Mouse (Mus musculus): Measurements from ENCODE around the gene Cyp11a1. TPM values are rescaled to one million over a fixed set of nuclear protein-coding genes. Genes with fewer than 3 reads are reported as not detected.
A peak's percentile ranks its signal among the peaks of the same experiment; 100 is the strongest.

The Cyp11a1 gene
- total RNA-seq, 2 experiments from 2014 or later, result 0.10 TPM; not detected in 1

DNA sequence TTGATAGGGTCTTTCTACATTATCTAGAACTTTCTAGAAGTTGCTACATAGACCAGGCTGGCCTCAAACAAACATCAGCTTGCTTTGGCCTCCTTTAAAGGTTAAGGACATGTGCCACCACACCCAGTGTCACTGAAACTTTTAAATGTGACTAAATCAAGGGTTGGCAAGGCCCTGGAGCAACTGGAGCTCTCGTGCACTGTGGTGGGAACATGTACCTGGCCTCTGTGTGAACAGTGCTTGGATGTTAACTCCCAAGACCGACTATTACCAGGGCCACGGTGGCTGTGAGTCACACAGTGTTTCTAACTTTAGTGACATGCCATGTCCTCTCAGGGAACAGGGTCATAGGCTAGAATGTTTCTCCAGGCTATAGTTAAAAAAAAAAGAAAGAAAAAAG is 10.8 kb downstream of the Cyp11a1 start:
- no peak for DNase-seq
- no peak for TF ChIP-seq CTCF (IDR thresholded peaks at IDR 0.05)
- no peak overlapping the region for H3K27ac ChIP-seq
- intact Hi-C loops (cut with DNase I), result no loop called here
- H3K4me3 ChIP-seq, result no peak overlapping the region

DNA sequence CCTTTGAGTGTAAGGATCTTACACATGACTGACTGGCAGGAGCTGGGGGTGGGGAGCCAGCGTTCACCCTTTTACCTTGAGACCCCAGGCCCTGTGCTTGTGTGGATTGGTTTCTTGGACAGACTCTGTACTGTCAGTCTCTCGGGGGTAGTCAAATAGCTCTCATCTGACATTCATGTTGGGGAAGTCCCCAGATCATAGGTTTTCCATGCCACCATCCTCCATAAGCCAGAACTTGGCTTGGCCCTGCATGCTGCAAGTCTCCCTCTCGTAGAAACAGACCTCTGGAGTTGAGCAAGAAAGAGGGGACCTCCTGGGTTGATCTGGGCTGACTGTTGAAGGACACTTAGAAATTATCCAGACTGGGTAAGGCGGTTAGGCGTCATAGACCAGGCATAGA is 12.2 kb downstream of the Cyp11a1 start:
- H3K4me3 ChIP-seq, result no peak overlapping the region
- no peak for DNase-seq
- intact Hi-C loops (cut with DNase I), result no loop called here
- H3K27ac ChIP-seq, result no peak overlapping the region
- no peak for TF ChIP-seq CTCF (IDR thresholded peaks at IDR 0.05)

DNA sequence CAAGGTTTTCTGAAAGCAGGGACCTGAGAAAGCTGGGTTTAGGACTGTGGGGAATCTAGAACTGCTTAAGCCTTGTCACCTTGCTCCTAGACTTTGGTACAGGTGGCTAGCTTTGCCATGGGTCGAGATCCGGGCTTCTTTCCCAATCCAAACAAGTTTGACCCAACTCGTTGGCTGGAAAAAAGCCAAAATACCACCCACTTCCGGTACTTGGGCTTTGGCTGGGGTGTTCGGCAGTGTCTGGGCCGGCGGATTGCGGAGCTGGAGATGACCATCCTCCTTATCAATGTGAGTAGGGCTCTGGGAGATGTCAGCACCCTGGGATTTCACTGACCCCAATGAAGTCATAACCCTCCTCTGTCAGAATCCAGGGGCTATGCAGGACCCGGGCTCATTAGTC is 19.8 kb downstream of the Cyp11a1 start:
- Histone ChIP-seq H3K4me3 (no peak overlapping the region), H3K27ac (no peak overlapping the region)
- intact Hi-C loops (cut with DNase I), result no loop called here
- no peak for TF ChIP-seq CTCF (IDR thresholded peaks at IDR 0.05)
- DNase-seq, result no peak

DNA sequence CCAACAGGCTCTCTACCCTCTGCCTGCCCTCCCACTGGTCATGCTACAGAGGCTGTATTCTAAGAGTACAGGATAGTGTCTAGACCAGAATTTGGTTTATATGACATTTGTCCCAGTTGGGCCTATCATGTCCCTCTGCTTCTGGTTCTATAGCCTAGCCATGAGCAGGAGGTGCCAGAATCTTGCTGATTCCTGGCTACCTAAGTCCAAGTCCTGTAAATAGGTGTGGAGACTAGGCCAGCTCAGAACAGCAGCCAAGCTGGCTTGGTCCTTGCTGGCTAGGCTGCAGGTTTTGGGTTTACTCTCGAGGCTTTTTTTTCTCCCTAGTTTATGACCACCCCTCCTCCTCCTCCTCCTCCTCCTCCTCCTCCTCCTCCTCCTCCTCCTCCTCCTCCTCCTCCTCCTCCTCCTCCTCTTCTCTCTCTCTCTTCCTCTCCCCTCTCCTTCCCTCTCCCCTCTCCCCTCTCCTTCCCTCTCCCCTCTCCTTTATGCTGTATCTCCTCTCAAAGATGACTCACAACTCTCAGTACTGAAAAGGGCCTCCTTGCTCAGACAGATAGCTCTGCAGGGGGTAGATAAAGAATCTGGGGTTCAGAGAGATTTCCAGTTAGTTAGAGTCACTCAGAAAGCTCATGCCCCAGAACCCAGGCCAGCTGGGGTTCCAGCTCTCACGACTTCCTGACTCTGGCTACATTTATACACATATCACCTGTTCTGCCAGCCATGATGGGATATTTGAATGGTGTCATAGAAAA is 21.4 kb downstream of the Cyp11a1 start:
- peak; percentile 50 for DNase-seq
- no peak overlapping the region for H3K27ac ChIP-seq
- no peak for TF ChIP-seq CTCF (IDR thresholded peaks at IDR 0.05)
- no peak overlapping the region for H3K4me3 ChIP-seq
- intact Hi-C loops (cut with DNase I), result no loop called here

DNA sequence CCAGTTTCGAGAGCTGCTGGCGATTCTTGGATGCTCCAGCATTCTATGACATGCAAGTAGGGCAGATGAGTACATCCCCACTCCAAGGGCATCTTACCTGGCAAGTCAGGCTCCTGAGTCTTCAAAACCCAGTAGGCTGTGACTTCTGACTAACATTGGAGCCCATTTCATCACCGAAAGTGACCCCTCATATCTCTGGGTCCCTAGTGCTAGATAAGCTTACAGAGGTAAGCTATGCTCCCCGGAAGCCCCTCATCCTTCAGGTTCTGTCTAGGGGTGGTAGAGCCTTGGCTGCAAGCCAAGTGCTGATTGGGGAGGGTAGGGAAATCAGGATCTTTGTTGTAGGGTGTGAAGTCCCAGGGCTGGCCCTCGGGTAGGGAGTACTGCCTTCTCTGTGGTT is 22.6 kb downstream of the Cyp11a1 start:
- intact Hi-C loops (cut with DNase I), result no loop called here
- no peak overlapping the region for H3K27ac ChIP-seq
- no peak for DNase-seq
- H3K4me3 ChIP-seq, result no peak overlapping the region
- TF ChIP-seq CTCF (IDR thresholded peaks at IDR 0.05), result no peak

DNA sequence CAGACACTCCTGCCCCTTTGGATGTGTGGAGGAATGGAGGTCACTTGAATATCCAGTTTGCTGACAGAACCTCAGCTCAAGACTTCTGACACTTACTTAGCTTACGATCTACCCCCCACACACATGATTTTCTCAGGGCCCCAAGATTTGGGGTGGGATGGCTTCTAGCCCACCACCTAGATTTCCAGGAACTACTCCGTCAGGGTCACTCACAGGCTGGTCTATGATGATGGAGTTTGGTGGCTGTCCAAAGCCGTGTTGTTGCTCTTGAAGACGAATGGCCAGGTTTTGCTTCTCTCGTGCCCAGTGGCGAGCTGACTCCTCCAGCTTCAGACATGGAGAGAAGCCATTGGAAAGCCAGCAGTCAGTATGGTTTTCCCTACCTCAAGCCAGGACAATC is 23.4 kb downstream of the Cyp11a1 start:
- DNase-seq, result no peak
- TF ChIP-seq CTCF (IDR thresholded peaks at IDR 0.05), result no peak
- H3K27ac ChIP-seq, result no peak overlapping the region
- intact Hi-C loops (cut with DNase I), result no loop called here
- H3K4me3 ChIP-seq, result no peak overlapping the region

DNA sequence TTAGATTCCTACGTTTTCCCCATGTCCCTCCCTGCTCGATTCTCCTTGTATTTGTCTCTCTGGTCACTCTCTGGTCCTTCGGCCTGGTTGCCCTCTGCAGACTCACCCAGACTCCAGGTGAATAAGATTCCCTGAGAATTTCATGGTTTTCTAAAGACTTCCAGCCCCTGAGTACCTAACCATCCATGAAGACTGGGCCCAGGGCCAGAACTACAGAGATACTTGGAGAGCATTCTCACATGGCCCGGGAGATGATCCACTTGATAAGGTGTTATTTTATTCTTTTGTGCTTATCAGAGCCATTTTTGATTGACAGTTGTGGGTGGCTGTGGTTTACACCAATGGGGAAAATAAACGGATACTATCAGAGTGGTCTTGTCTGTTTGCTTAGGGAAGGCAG is 25.7 kb downstream of the Cyp11a1 start:
- intact Hi-C loops (cut with DNase I), result no loop called here
- H3K27ac ChIP-seq, result no peak overlapping the region
- no peak for TF ChIP-seq CTCF (IDR thresholded peaks at IDR 0.05)
- no peak overlapping the region for H3K4me3 ChIP-seq
- DNase-seq, result no peak

DNA sequence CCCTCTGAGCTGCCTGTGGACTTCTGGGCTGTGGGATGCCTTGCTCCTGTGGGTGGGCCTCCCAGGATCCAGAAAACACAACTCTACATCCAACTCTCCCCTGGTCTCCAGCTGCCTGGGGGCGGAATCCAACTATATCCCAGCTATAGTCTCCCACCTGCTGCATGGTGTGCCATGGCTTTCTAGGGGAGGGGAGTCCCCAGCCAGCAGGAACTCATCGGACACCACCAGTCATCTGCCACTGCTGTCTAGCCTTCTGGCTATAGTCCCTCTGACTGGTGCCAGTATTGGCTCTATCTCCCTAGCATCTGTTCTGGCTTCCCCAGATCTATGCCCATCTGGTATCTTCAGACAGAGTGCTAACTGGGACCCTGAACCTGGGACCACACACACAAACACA is 29.3 kb downstream of the Cyp11a1 start:
- intact Hi-C loops (cut with DNase I), result loop anchor here (5.0 kb wide), 1 partner anchor 237 kb away; no protein-coding TSS in a partner anchor
- no peak for TF ChIP-seq CTCF (IDR thresholded peaks at IDR 0.05)
- Histone ChIP-seq H3K4me3 (no peak overlapping the region), H3K27ac (no peak overlapping the region)
- no peak for DNase-seq

DNA sequence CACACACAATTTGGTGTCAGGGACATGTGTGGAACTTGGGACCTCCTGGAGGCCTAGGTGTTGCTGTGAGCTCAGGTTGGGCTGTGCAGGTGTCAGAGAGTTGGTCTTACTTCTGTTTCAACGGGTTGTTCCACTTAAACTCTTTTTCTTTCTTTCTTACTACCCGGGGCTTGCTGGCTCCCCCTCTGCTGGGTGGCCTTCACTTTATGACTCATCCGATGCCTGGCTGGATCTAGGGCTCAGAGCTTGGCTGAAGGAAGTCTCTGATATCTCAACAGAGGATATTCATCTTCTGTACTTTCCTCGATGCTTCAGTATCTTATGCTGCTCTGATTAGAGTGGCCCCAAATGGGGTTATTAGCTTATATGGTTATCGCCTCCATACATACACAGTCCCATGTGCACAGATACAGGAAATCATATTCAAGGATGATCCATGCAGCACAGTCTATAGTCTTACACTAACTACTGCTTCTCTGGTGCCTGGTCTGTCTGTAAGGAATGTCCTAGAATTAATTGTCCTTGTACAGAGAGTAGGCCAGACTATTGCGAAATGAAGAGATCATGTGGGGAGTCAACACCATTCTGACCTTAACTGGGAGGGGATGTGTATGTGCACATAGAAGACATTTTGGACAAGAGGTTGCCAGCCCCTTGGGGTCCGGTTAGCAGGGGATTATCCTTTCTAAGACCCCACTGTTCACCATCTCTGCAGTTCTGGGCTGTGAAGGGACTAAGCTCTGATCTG is 29.9 kb downstream of the Cyp11a1 start:
- intact Hi-C loops (cut with DNase I), result loop anchor here (5.0 kb wide), 1 partner anchor 236 kb away; no protein-coding TSS in a partner anchor
- TF ChIP-seq CTCF (IDR thresholded peaks at IDR 0.05), result no peak
- no peak for DNase-seq
- Histone ChIP-seq H3K27ac (no peak overlapping the region), H3K4me3 (no peak overlapping the region)

DNA sequence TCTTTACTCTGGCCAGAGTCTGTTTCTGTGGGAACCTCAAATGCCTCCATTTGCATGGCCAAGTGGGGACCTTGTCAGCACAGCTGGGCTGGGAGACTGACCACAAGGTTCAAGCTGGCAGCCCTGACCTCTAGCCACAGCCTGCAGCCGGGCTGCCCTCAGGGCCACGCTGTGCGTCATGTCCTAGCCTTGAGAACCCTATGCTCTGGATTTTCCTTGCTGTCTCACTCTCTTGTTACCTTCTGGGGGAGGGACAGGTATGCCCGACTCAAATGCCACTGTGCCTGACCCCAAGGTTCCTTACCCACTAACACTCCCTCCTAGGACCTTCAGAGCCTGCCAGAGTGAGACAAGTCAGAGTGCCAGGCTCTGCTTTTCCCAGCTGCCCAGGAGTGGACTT is 30.8 kb downstream of the Cyp11a1 start:
- no peak for DNase-seq
- Histone ChIP-seq H3K27ac (no peak overlapping the region), H3K4me3 (no peak overlapping the region)
- intact Hi-C loops (cut with DNase I), result loop anchor here (5.0 kb wide), 1 partner anchor 235 kb away; no protein-coding TSS in a partner anchor
- TF ChIP-seq CTCF (IDR thresholded peaks at IDR 0.05), result no peak

DNA sequence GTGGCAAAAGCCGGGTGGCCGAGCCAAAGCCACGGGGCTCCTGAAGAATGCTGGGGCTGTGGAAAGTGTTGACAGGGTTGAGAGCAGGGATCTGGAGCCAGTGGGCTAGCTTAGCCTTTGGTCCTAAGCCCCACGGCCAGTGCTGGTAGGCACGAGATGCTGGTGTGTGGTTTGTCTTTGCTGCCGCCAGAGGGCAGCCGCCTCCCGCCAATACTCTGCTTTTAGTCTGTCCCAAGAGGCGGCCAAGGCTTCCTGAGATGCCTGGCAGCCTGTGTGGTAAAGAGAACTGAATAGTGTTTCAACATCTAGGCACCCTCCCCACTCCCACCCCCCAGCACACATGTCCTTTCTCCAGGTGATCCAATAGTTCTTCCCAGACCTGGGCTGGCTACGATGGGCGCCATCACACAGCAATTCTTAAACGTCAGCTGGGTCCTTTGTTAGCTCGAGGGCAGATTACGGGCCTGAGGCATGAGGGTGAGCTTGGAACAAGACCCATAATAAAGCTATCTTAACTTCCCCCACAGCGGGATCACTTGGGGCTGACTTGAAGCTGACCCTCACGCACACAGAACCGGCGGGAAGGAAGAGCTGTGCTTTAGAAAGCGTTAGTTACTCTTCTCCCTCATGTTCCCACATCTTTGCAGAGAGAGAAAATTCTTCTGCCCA is 32.4 kb downstream of the Cyp11a1 start:
- peak; percentile 82 for DNase-seq
- TF ChIP-seq CTCF (IDR thresholded peaks at IDR 0.05), result peak; percentile 96
- H3K4me3 ChIP-seq, result no peak overlapping the region
- peak overlapping the region; percentile 7; the same call in 1 of the 2 replicates for H3K27ac ChIP-seq
- intact Hi-C loops (cut with DNase I), result loop anchor here (1.0 to 5.0 kb wide), 2 partner anchors 166 to 234 kb away; partner anchors contain the start of genes Islr and Islr2

DNA sequence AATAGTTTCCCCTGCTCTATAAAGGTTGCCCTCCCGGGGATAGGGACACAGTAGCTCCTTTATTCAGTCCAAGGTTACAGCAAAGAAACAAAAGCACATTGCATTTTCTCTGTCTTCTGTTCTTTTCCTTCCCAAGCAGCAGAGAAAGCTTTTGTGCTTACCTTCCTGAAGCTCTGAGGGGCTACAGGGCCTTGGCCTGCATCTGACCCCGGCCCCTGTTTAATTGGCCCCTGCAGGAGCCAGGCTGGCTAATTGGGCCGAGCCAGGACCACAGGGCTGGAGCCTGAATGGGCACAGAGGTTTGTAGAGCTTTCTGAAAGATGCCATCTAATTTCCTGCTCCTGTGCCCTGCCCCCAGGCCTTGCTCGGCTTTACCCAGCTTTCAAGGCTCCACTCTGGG is 34.8 kb downstream of the Cyp11a1 start:
- Histone ChIP-seq H3K27ac (peak overlapping the region; percentile 71), H3K4me3 (no peak overlapping the region)
- intact Hi-C loops (cut with DNase I), result no loop called here
- no peak for DNase-seq
- no peak for TF ChIP-seq CTCF (IDR thresholded peaks at IDR 0.05)

DNA sequence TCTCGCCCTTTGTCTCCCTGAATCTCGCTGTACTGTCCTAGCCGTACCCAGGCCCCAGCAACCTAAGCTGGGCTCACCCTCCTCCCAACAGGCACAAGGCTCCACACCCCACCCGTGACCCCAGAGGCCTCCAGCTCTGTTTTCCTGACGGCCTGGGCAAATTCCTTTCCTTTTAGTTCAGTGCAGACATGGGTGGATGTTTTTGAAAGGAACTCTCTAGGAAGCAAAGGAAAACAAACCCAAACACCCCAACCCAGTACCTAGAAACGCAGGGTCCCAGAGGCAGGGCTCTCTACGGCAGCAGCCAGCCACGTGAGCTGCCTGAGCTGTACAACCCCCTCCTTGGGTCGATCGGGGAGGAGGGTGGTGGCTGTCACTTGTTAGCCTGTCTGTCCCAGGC is 36.2 kb downstream of the Cyp11a1 start:
- Histone ChIP-seq H3K27ac (peak overlapping the region; percentile 71), H3K4me3 (no peak overlapping the region)
- peak; percentile 57 for DNase-seq
- intact Hi-C loops (cut with DNase I), result no loop called here
- no peak for TF ChIP-seq CTCF (IDR thresholded peaks at IDR 0.05)

Measured in gastrocnemius, adult 2 months (tissue).